Mouse (Mus musculus) forebrain, embryonic 11.5 days (tissue): ENCODE results near the gene Ppp1r1c. TPM values are rescaled to one million over a fixed set of nuclear protein-coding genes. Genes with fewer than 3 reads are reported as not detected.

Experiments used
- ATAC-seq: fragments of 200-750 bp; cut with Nextera tagmentation; replicated peaks from 2 replicates; pipeline ENCODE4 v1.8.0; 2017; ENCODE audit warnings: moderate TSS enrichment; ENCODE audit not compliant: low FRiP score
- DNase-seq: peaks from one replicate; pipeline ENCODE4 v3.0.0-alpha.2; 2017; ENCODE audit warnings: low spot score
- H3K27ac ChIP-seq: fragments of 300-500 bp; sonication (generic); 2 replicates; pipeline ENCODE4 v1.5.1; 2014; ENCODE audit warnings: low read depth, low read length
- H3K27me3 ChIP-seq: fragments of 300-500 bp; sonication (generic); 2 replicates; pipeline ENCODE4 v1.6.1; 2014; ENCODE audit warnings: mild to moderate bottlenecking, low read length, mixed read lengths; ENCODE audit not compliant: control insufficient read depth, insufficient read depth
- H3K36me3 ChIP-seq: fragments of 300-500 bp; sonication (generic); 2 replicates; pipeline ENCODE4 v1.6.1; 2014; ENCODE audit warnings: mild to moderate bottlenecking, low read length, moderate library complexity, mixed read lengths; ENCODE audit not compliant: control insufficient read depth, insufficient read depth
- H3K4me1 ChIP-seq: fragments of 300-500 bp; sonication (generic); replicated peaks from 2 replicates; pipeline ENCODE4 v1.6.1; 2014; ENCODE audit warnings: low read length, mixed read lengths; ENCODE audit not compliant: control insufficient read depth, insufficient read depth
- H3K4me2 ChIP-seq: fragments of 300-500 bp; sonication (generic); 2 replicates; pipeline ENCODE4 v1.6.1; 2014; ENCODE audit warnings: low read depth, mild to moderate bottlenecking, low read length, moderate library complexity, mixed read lengths; ENCODE audit not compliant: severe bottlenecking
- H3K4me3 ChIP-seq: fragments of 300-500 bp; sonication (generic); 2 replicates; pipeline ENCODE4 v1.5.1; 2014; ENCODE audit warnings: low read depth, low read length
- H3K9ac ChIP-seq: fragments of 300-500 bp; sonication (generic); 2 replicates; pipeline ENCODE4 v1.6.1; 2014; ENCODE audit warnings: low read length
- H3K9me3 ChIP-seq: fragments of 300-500 bp; sonication (generic); 2 replicates; pipeline ENCODE4 v1.6.1; 2016; ENCODE audit warnings: low read length, mixed read lengths; ENCODE audit not compliant: control insufficient read depth
- WGBS: fragments of 180-500 bp; shearing (Covaris S2); extraction: QIAGEN DNeasy Blood & Tissue Kit; methylation state at CpG from one replicate; pipeline ENCODE4 v1.1.7; 2014; 5-methylcytosine and 5-hydroxymethylcytosine counted together
- polyA plus RNA-seq: library from polyadenylated mRNA; unstranded; fragments of >200 nt; fragmentation: Nextera tagmentation; extraction: Ambion mirVana; gene quantifications from 2 replicates; pipeline ENCODE4 v1.2.1, GENCODE M21; 2014

The Ppp1r1c gene
- 0.09 TPM in 1 of 2 replicates, not detected in the other for polyA plus RNA-seq

DNA sequence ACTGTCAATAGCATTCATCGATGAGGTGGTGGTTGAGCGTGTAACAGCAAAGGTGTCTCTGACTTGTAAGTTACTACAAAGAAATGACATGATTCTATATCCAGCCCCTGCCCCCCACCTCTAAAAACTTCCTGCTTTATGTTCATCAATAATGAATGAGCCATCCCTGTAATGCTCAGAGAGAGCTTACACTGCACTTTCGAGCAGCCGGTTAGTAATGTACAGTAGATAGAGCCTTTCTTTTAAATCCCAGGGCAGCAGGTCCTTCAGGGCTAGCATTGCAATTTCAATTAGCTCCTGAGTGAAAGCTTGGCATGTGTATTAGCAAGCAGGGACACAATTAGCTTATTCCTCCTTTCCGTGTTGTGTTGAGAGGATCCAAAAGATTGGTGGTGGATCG, at the start of gene Ppp1r1c:
TSS of gene Ppp1r1c (plus strand) at position 206 of the 400 bp plus-strand sequence.
- no peaks in the 10 kb centered on the region for H3K36me3 ChIP-seq
- no peak within 1 kb of the TSS for H3K4me2 ChIP-seq
- no peak within 1 kb of the TSS for H3K9ac ChIP-seq
- H3K9me3 ChIP-seq: no peaks in the 10 kb centered on the region
- H3K4me1 ChIP-seq: no peaks in the 10 kb centered on the region
- DNase-seq: no peak
- no peak within 1 kb of the TSS for H3K4me3 ChIP-seq
- H3K27me3 ChIP-seq: no peaks in the 10 kb centered on the region
- H3K27ac ChIP-seq: no peak within 1 kb of the TSS
- WGBS: 91% methylated on average over 6 of the region's 6 CpGs
- ATAC-seq: no peak

- no peak overlapping the region for H3K9ac ChIP-seq
- DNase-seq (no peak), ATAC-seq (0 out of 2 replicates have a peak, but pooled peaks have one; percentile 26)
- no peaks in the 10 kb centered on the region for H3K27me3 ChIP-seq
- no peak overlapping the region for H3K4me2 ChIP-seq
- no peak overlapping the region for H3K4me3 ChIP-seq
- H3K9me3 ChIP-seq: no peaks in the 10 kb centered on the region
- H3K36me3 ChIP-seq: no peaks in the 10 kb centered on the region
- H3K4me1 ChIP-seq: 0 out of 2 replicates have a peak, but pooled peaks cover 2% of the 10 kb centered on the region
- 74% methylated on average over 12 of the region's 12 CpGs for WGBS
- H3K27ac ChIP-seq: no peak overlapping the region
These were observed 47.0 kb upstream of the Ppp1r1c start for GRCm38 (mm10) chr2:79660417-79661185.

GRCm38 (mm10) chr2:79661486-79662104, 46.0 kb upstream of the Ppp1r1c start:
- 50% methylated on average over 7 of the region's 7 CpGs for WGBS
- Histone ChIP-seq H3K27ac (no peak overlapping the region), H3K36me3 (no peaks in the 10 kb centered on the region), H3K9me3 (no peaks in the 10 kb centered on the region), H3K27me3 (no peaks in the 10 kb centered on the region), H3K4me2 (no peak overlapping the region), H3K4me1 (0 out of 2 replicates have a peak, but pooled peaks cover 2% of the 10 kb centered on the region), H3K4me3 (no peak overlapping the region), H3K9ac (no peak overlapping the region)
- ATAC-seq: peak; percentile 47
- DNase-seq: no peak

DNA sequence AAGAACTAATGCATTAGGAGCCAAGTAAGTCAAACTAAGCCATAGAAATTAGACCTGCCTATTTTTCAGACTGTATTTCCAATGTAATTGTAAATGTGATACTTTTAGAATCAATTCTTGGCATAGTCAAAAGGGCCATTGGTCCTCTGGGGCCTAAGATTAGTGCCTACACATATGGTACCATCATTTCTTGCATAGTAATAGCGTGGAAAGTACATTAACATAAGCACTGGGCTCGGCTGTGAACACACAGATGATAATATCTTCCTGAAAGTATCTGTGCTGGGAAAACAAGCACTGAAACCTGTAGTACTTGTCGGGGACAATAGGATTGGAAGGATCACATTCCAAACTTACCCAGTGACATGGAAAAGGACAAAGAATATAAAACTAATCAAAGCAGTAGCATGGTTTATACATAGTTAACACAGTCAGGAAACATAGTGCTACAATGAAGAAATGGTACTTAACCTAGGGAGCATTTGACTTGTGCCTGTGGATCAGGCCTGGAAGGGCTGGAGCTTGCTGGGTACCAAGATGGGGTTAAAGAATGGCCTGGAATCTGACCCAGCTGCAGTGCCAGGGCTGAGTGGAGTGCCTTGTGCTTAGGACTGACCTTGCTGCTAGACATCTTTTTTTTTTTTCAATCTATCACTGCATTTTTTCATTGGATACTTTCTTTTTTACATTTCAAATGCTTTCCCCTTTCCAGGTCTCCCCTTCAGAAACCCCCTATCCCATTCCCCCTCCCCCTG, 42.9 kb upstream of the Ppp1r1c start:
- no peak overlapping the region for H3K27ac ChIP-seq
- 79% methylated on average over 3 of the region's 3 CpGs for WGBS
- H3K27me3 ChIP-seq: no peaks in the 10 kb centered on the region
- no peaks in the 10 kb centered on the region for H3K36me3 ChIP-seq
- ATAC-seq (no peak), DNase-seq (no peak)
- H3K9ac ChIP-seq: no peak overlapping the region
- H3K4me1 ChIP-seq: 0 out of 2 replicates have a peak, but pooled peaks cover 2% of the 10 kb centered on the region
- H3K4me2 ChIP-seq: no peak overlapping the region
- no peaks in the 10 kb centered on the region for H3K9me3 ChIP-seq
- no peak overlapping the region for H3K4me3 ChIP-seq

- H3K36me3 ChIP-seq: no peaks in the 10 kb centered on the region
- no peak overlapping the region for H3K4me2 ChIP-seq
- H3K27me3 ChIP-seq: no peaks in the 10 kb centered on the region
- WGBS: 65% methylated on average over 3 of the region's 3 CpGs
- H3K9me3 ChIP-seq: no peaks in the 10 kb centered on the region
- H3K4me3 ChIP-seq: no peak overlapping the region
- ATAC-seq: no peak
- 0 out of 2 replicates have a peak, but pooled peaks cover 2% of the 10 kb centered on the region for H3K4me1 ChIP-seq
- no peak overlapping the region for H3K9ac ChIP-seq
- no peak for DNase-seq
- no peak overlapping the region for H3K27ac ChIP-seq
These were observed 42.1 kb upstream of the Ppp1r1c start for GRCm38 (mm10) chr2:79665492-79665891.

- Histone ChIP-seq H3K4me2 (no peak overlapping the region), H3K36me3 (no peaks in the 10 kb centered on the region), H3K9me3 (no peaks in the 10 kb centered on the region), H3K27me3 (no peaks in the 10 kb centered on the region), H3K4me1 (no peaks in the 10 kb centered on the region), H3K27ac (no peak overlapping the region), H3K9ac (no peak overlapping the region), H3K4me3 (no peak overlapping the region)
- WGBS: 89% methylated on average over 3 of the region's 3 CpGs
- no peak for ATAC-seq
- no peak for DNase-seq
These were observed 32.3 kb upstream of the Ppp1r1c start for GRCm38 (mm10) chr2:79675266-79675665.

GRCm38 (mm10) chr2:79677663-79678257, 29.8 kb upstream of the Ppp1r1c start:
- Histone ChIP-seq H3K9ac (no peak overlapping the region), H3K27me3 (no peaks in the 10 kb centered on the region), H3K4me2 (no peak overlapping the region), H3K4me3 (no peak overlapping the region), H3K27ac (no peak overlapping the region), H3K9me3 (no peaks in the 10 kb centered on the region), H3K4me1 (no peaks in the 10 kb centered on the region), H3K36me3 (no peaks in the 10 kb centered on the region)
- WGBS: 94% methylated on average over 1 of the region's 1 CpGs
- DNase-seq (no peak), ATAC-seq (no peak)

GRCm38 (mm10) chr2:79681672-79682071, 25.9 kb upstream of the Ppp1r1c start:
- Histone ChIP-seq H3K27me3 (no peaks in the 10 kb centered on the region), H3K4me1 (no peaks in the 10 kb centered on the region), H3K27ac (no peak overlapping the region), H3K4me2 (no peak overlapping the region), H3K9me3 (no peaks in the 10 kb centered on the region), H3K4me3 (no peak overlapping the region), H3K36me3 (no peaks in the 10 kb centered on the region), H3K9ac (no peak overlapping the region)
- ATAC-seq: no peak
- 90% methylated on average over 4 of the region's 4 CpGs for WGBS
- DNase-seq: no peak
